Mouse (Mus musculus) hindbrain, embryonic 15.5 days (tissue): Measurements from ENCODE around the gene Nrxn2. TPM values are rescaled to one million over a fixed set of nuclear protein-coding genes. Genes with fewer than 3 reads are reported as not detected.

Source experiments
- ATAC-seq: fragments of 200-750 bp; cut with Nextera tagmentation; 2 replicates; pipeline ENCODE4 v1.8.0; 2017; ENCODE audit warnings: low read depth, moderate number of reproducible peaks, moderate TSS enrichment; ENCODE audit not compliant: low FRiP score
- H3K27ac ChIP-seq: fragments of 300-500 bp; sonication (generic); replicated peaks from 2 replicates; pipeline ENCODE4 v1.5.1; 2015; ENCODE audit warnings: mild to moderate bottlenecking, inconsistent platforms
- H3K27me3 ChIP-seq: fragments of 300-500 bp; sonication (generic); 2 replicates; pipeline ENCODE4 v1.6.1; 2015; ENCODE audit warnings: control low read depth, inconsistent platforms
- H3K36me3 ChIP-seq: fragments of 300-500 bp; sonication (generic); 2 replicates; pipeline ENCODE4 v1.6.1; 2015; ENCODE audit warnings: control low read depth, inconsistent platforms
- H3K4me1 ChIP-seq: fragments of 300-500 bp; sonication (generic); replicated peaks from 2 replicates; pipeline ENCODE4 v1.6.1; 2015; ENCODE audit warnings: control low read depth, inconsistent platforms
- H3K4me2 ChIP-seq: fragments of 300-500 bp; sonication (generic); 2 replicates; pipeline ENCODE4 v1.6.1; 2015; ENCODE audit warnings: moderate library complexity, mild to moderate bottlenecking, inconsistent platforms
- H3K4me3 ChIP-seq: fragments of 300-500 bp; sonication (generic); 2 replicates; pipeline ENCODE4 v1.5.1; 2015; ENCODE audit warnings: mild to moderate bottlenecking, inconsistent platforms
- H3K9ac ChIP-seq: fragments of 300-500 bp; sonication (generic); 2 replicates; pipeline ENCODE4 v1.6.1; 2015; ENCODE audit warnings: inconsistent platforms
- H3K9me3 ChIP-seq: fragments of 300-500 bp; sonication (generic); 2 replicates; pipeline ENCODE4 v1.6.1; 2016; ENCODE audit warnings: control low read depth, inconsistent platforms
- WGBS: fragments of 180-500 bp; shearing (Covaris S2); methylation state at CpG from one replicate; pipeline ENCODE4 v1.1.7; 2015; 5-methylcytosine and 5-hydroxymethylcytosine counted together
- polyA plus RNA-seq: library from polyadenylated mRNA; unstranded; fragments of >200 nt; fragmentation: Nextera tagmentation; extraction: Ambion mirVana; gene quantifications from 2 replicates; pipeline ENCODE4 v1.2.1, GENCODE M21; 2015

The Nrxn2 gene
- polyA plus RNA-seq, 1 experiment from 2014 or later: 46.6 TPM

GRCm38 (mm10) chr19:6381238-6381637 lies 37.3 kb upstream of the Nrxn2 start:
- H3K27ac ChIP-seq: no peak overlapping the region
- peaks cover 20% of the 10 kb centered on the region for H3K36me3 ChIP-seq
- no peak overlapping the region for H3K4me3 ChIP-seq
- ATAC-seq: no peak
- H3K4me1 ChIP-seq: peaks cover 6% of the 10 kb centered on the region; the same call in 1 of the 2 replicates
- no peaks in the 10 kb centered on the region for H3K27me3 ChIP-seq
- H3K9me3 ChIP-seq: no peaks in the 10 kb centered on the region
- WGBS: 96% methylated on average over 5 of the region's 5 CpGs
- no peak overlapping the region for H3K9ac ChIP-seq
- no peak overlapping the region for H3K4me2 ChIP-seq

- Histone ChIP-seq H3K4me2 (no peak overlapping the region), H3K4me3 (no peak overlapping the region), H3K9me3 (no peaks in the 10 kb centered on the region), H3K27ac (no peak overlapping the region), H3K9ac (no peak overlapping the region), H3K27me3 (no peaks in the 10 kb centered on the region), H3K36me3 (peaks cover 8% of the 10 kb centered on the region; the same call in 1 of the 2 replicates), H3K4me1 (peaks cover 2% of the 10 kb centered on the region; the same call in 1 of the 2 replicates)
- no peak for ATAC-seq
- 81% methylated on average over 4 of the region's 4 CpGs for WGBS
These were observed 36.1 kb upstream of the Nrxn2 start for GRCm38 (mm10) chr19:6382323-6382924.

GRCm38 (mm10) chr19:6383470-6383869 lies 35.1 kb upstream of the Nrxn2 start:
- Histone ChIP-seq H3K4me2 (no peak overlapping the region), H3K36me3 (0 out of 2 replicates have a peak, but pooled peaks cover 2% of the 10 kb centered on the region), H3K4me1 (no peaks in the 10 kb centered on the region; the same call in 1 of the 2 replicates), H3K9ac (no peak overlapping the region), H3K27ac (peak overlapping the region; percentile 38; the same call in 1 of the 2 replicates), H3K9me3 (no peaks in the 10 kb centered on the region), H3K4me3 (no peak overlapping the region), H3K27me3 (no peaks in the 10 kb centered on the region)
- 54% methylated on average over 5 of the region's 5 CpGs for WGBS
- ATAC-seq: no peak

DNA sequence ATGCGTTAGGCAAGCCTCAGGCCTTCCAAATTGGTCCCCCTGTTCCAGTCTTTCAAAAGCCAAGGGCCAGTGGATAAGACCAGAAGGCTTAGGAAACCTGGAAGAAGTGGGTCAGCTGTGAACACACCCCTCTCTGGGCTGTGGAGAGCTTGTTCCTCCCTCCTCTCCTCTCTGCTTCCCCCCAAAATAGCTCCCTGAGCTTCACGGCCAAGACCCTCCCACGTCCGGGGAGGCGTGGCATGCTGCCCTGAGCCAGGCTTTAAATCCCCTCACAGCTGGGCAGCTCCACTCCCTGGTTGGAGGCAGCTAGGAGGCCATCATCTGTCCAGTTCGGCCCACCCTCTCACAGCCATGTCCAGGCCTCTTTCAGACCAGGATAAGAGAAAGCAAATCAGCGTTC lies 34.4 kb upstream of the Nrxn2 start, which contains the start of gene Pygm:
TSS of gene Pygm (plus strand) at position 272 of the 400 bp plus-strand sequence.
- Histone ChIP-seq H3K9ac (no peak within 1 kb of the TSS), H3K27ac (peak within 1 kb of the TSS; percentile 38; the same call in 1 of the 2 replicates), H3K4me2 (no peak within 1 kb of the TSS), H3K4me1 (no peaks in the 10 kb centered on the region; the same call in 1 of the 2 replicates), H3K36me3 (no peaks in the 10 kb centered on the region), H3K4me3 (no peak within 1 kb of the TSS), H3K9me3 (no peaks in the 10 kb centered on the region), H3K27me3 (no peaks in the 10 kb centered on the region)
- no peak for ATAC-seq
- 23% methylated on average over 7 of the region's 7 CpGs for WGBS

DNA sequence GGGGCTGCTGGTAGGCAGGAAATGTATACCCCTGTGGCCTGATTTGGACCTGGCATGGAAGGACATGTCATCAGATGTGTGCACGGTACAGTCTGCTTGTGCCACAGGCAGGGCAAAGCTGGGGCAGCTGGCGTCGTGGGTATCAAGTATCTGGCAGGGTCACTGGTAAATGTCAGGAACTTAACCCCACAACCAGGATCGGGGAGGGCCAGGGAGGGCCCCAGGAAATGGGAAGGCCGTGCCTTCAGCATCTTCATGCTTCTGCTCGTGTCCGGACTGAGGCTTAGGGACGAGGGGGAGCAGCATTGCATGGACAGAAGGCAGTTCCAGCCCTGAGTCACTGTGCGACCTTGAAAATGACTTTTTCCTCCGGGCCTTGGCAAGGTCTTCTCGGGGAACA lies 33.6 kb upstream of the Nrxn2 start:
- Histone ChIP-seq H3K27ac (no peak overlapping the region), H3K36me3 (no peaks in the 10 kb centered on the region), H3K4me2 (no peak overlapping the region), H3K27me3 (no peaks in the 10 kb centered on the region), H3K9me3 (no peaks in the 10 kb centered on the region), H3K9ac (no peak overlapping the region), H3K4me1 (peaks cover 8% of the 10 kb centered on the region), H3K4me3 (no peak overlapping the region)
- no peak for ATAC-seq
- 82% methylated on average over 11 of the region's 11 CpGs for WGBS

DNA sequence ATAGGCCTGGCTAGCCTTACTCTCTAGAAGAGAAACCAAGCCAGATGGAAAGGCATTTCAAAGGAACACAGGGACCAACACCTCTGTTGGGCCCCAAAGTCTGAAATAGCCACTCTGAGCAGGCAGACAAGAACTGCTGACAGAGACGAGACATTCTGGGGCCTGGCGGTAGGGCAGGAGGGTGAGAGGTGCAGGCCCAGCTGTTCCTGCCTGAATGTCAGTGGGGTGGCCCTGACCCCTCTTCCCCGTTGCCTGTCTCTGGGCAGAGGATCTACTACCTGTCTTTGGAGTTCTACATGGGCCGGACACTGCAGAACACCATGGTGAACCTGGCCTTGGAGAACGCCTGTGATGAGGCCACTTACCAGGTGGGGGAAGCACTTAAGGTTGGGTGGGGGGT lies 33.1 kb upstream of the Nrxn2 start:
- H3K27ac ChIP-seq: no peak overlapping the region
- ATAC-seq: no peak
- no peak overlapping the region for H3K9ac ChIP-seq
- no peaks in the 10 kb centered on the region for H3K9me3 ChIP-seq
- WGBS: 89% methylated on average over 5 of the region's 5 CpGs
- no peaks in the 10 kb centered on the region for H3K36me3 ChIP-seq
- peaks cover 11% of the 10 kb centered on the region for H3K4me1 ChIP-seq
- H3K4me3 ChIP-seq: no peak overlapping the region
- no peak overlapping the region for H3K4me2 ChIP-seq
- no peaks in the 10 kb centered on the region for H3K27me3 ChIP-seq

DNA sequence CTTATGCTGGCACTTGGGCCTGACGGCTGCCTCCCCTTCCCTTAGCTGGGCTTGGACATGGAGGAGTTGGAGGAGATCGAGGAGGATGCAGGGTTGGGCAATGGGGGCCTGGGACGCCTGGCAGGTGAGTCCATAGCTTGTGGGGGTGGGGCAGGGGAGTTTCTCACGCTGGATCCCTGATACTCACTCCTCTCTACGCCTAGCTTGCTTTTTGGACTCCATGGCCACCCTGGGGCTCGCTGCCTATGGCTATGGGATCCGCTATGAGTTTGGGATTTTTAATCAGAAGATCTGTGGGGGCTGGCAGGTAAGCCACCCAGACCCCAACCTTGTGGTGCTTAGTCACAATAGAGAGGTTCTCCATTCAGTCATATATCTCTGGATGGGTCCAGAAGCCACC lies 32.7 kb upstream of the Nrxn2 start:
- no peaks in the 10 kb centered on the region for H3K9me3 ChIP-seq
- H3K27me3 ChIP-seq: no peaks in the 10 kb centered on the region
- H3K9ac ChIP-seq: no peak overlapping the region
- no peak overlapping the region for H3K27ac ChIP-seq
- no peak overlapping the region for H3K4me2 ChIP-seq
- H3K4me3 ChIP-seq: no peak overlapping the region
- ATAC-seq: no peak
- WGBS: 83% methylated on average over 7 of the region's 7 CpGs
- H3K36me3 ChIP-seq: no peaks in the 10 kb centered on the region
- H3K4me1 ChIP-seq: peaks cover 11% of the 10 kb centered on the region

GRCm38 (mm10) chr19:6386234-6386633 lies 32.3 kb upstream of the Nrxn2 start:
- no peaks in the 10 kb centered on the region for H3K36me3 ChIP-seq
- no peak overlapping the region for H3K9ac ChIP-seq
- H3K4me3 ChIP-seq: no peak overlapping the region
- peaks cover 11% of the 10 kb centered on the region for H3K4me1 ChIP-seq
- H3K27me3 ChIP-seq: no peaks in the 10 kb centered on the region
- ATAC-seq: no peak
- no peaks in the 10 kb centered on the region for H3K9me3 ChIP-seq
- H3K27ac ChIP-seq: no peak overlapping the region
- no peak overlapping the region for H3K4me2 ChIP-seq
- 63% methylated on average over 9 of the region's 9 CpGs for WGBS

GRCm38 (mm10) chr19:6388006-6388405 lies 30.5 kb upstream of the Nrxn2 start:
- peaks cover 11% of the 10 kb centered on the region for H3K4me1 ChIP-seq
- no peaks in the 10 kb centered on the region for H3K27me3 ChIP-seq
- no peak overlapping the region for H3K27ac ChIP-seq
- H3K9ac ChIP-seq: no peak overlapping the region
- no peak overlapping the region for H3K4me3 ChIP-seq
- H3K36me3 ChIP-seq: no peaks in the 10 kb centered on the region
- no peaks in the 10 kb centered on the region for H3K9me3 ChIP-seq
- H3K4me2 ChIP-seq: no peak overlapping the region
- no peak for ATAC-seq
- WGBS: 87% methylated on average over 13 of the region's 13 CpGs

- Histone ChIP-seq H3K36me3 (no peaks in the 10 kb centered on the region), H3K27me3 (no peaks in the 10 kb centered on the region), H3K4me1 (peaks cover 11% of the 10 kb centered on the region), H3K4me3 (peak overlapping the region; percentile 34), H3K27ac (no peak overlapping the region), H3K4me2 (peak overlapping the region; percentile 63), H3K9me3 (no peaks in the 10 kb centered on the region), H3K9ac (peak overlapping the region; percentile 41)
- WGBS: 6% methylated on average over 16 of the region's 16 CpGs
- ATAC-seq: peak; percentile 44
These were observed 28.7 kb upstream of the Nrxn2 start for GRCm38 (mm10) chr19:6389803-6390202.

DNA sequence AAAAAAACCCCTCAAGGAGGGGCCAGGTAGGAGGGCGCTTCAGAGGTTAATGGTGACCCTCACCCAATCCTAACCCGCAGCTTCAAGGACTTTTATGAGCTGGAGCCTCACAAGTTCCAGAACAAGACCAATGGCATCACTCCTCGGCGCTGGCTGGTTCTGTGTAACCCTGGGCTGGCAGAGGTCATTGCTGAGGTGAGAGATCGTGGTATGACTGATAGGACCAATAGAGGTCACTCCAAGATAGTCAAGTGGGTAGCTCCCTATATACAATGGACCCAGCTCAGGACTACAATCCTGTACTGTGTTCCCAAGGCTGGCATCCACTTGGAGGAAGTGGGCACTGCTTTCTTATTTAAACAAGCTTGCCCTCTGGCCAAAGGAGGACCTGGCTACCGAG lies 28.3 kb upstream of the Nrxn2 start:
- H3K9ac ChIP-seq: no peak overlapping the region
- ATAC-seq: no peak
- H3K36me3 ChIP-seq: no peaks in the 10 kb centered on the region
- H3K27ac ChIP-seq: no peak overlapping the region
- H3K9me3 ChIP-seq: no peaks in the 10 kb centered on the region
- H3K4me2 ChIP-seq: peak overlapping the region; percentile 63
- no peaks in the 10 kb centered on the region for H3K27me3 ChIP-seq
- peaks cover 11% of the 10 kb centered on the region for H3K4me1 ChIP-seq
- 65% methylated on average over 6 of the region's 6 CpGs for WGBS
- H3K4me3 ChIP-seq: no peak overlapping the region

DNA sequence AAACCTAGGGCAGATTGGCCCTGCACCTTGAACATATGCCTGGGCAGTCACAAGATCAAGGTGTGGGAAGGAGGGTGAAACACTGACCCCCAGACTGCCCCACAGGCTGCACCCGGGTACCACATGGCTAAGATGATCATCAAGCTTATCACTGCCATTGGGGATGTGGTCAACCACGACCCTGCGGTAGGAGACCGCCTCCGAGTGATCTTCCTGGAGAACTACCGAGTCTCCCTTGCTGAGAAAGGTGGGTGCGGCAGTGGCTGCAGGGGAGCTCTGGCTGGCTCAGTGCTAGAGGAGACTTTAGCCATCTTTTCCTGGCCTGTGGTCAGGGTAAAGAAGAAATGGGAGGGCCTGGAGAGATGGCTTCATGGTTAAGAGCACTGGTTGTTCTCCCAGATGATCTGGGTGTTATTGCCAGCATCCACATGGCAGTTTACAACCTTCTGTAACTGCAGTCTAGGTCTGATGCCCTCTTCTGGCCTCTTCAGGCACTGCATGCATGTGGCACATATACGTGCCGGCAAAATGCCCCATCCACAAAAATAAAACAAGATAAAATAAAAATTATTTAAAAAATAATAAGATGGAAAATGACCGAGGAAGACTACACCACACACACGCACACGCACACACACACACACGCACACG lies 25.7 kb upstream of the Nrxn2 start:
- Histone ChIP-seq H3K9ac (no peak overlapping the region), H3K4me2 (no peak overlapping the region), H3K27ac (no peak overlapping the region), H3K9me3 (no peaks in the 10 kb centered on the region), H3K36me3 (no peaks in the 10 kb centered on the region), H3K4me3 (no peak overlapping the region), H3K4me1 (peaks cover 11% of the 10 kb centered on the region), H3K27me3 (no peaks in the 10 kb centered on the region)
- no peak for ATAC-seq
- WGBS: 95% methylated on average over 14 of the region's 14 CpGs
